In the genomic region with DNA sequence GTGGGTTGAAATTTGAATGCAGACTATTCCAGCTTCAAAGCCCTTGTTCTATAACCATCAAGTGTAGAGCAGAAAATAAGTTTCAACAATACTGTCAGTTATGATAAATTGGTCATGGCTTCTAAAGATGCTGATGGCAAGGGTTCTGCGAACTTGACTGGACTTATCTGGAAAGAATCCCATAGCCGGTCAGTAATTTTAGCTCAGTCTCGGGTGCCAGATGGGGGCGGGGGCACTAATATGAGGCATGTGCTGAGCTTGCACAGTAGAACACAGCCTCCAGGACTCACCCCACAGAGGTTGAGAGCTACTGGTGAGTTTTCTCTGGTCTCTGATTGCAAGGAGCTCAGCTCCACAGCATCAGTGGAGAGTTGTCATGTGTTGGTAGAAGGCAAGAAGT, we compare ENCODE assay signal across 29 mouse cellular contexts.
DNase-seq lines count a peak whose midpoint lies in the region; ATAC-seq and TF ChIP-seq lines count a peak whose summit lies in the region.
"Had no signal": no experiment of that assay in that cellular context is flagged by ENCODE, and none has a peak within 500 bp of the region (broad histone marks: within the 10 kb centered on the region; RNA-seq: fewer than 3 reads in every experiment).

No protein-coding gene starts in this region.

- TF ChIP-seq POLR2A in kidney, adult 2 months (IDR thresholded peaks at IDR 0.05; ENCODE audit: low read depth, low read length), result no peak

- 65% methylated on average over 4 of the region's 4 CpGs for WGBS in kidney, adult 2 months
- WGBS in lung, postnatal 0 days, result 65% methylated on average over 4 of the region's 4 CpGs

- no peak for TF ChIP-seq CTCF in kidney, adult 2 months (conservative IDR thresholded peaks at IDR 0.05; ENCODE audit: insufficient read depth, insufficient read length, low read depth, low read length)
- no peak for TF ChIP-seq CTCF in lung, postnatal 0 days (IDR thresholded peaks at IDR 0.05)

- DNase-seq in kidney, adult 2 months, result peak; percentile 6
- no peak for DNase-seq in kidney, postnatal 4 days
- DNase-seq in lung, postnatal 0 days (ENCODE audit: low spot score), result peak; percentile 15
- DNase-seq in lung, postnatal 25 days (ENCODE audit: low spot score), result no peak
- peak; percentile 4 for DNase-seq in adipocyte (ENCODE audit: low spot score)
- DNase-seq in lung, postnatal 36 days, result peak; percentile 13
- no peak for DNase-seq in embryo, embryonic 10 days (ENCODE audit: low spot score)
- DNase-seq: adrenal gland, adult 8-10 months; B cell, adult 2 months; cerebellum, adult 2 months; cerebellum, postnatal 25 days; gastrocnemius, adult 2 months; spleen, adult 18-20 months; thymus, adult 18-20 months; thymus, postnatal 25 days had no signal

- H3K4me2 ChIP-seq in lung, postnatal 0 days (replicated peaks; ENCODE audit: low read depth, low read length), result no peak overlapping the region
- H3K4me2 ChIP-seq: forebrain, embryonic 15.5 days; hindbrain, embryonic 14.5 days; kidney, embryonic 15.5 days; limb, embryonic 12.5 days; liver, embryonic 15.5 days; midbrain, embryonic 15.5 days; neural tube, embryonic 15.5 days had no signal

- no peak overlapping the region for H3K27ac ChIP-seq in kidney, adult 2 months (ENCODE audit: insufficient read depth, low read depth, low read length)
- H3K27ac ChIP-seq in lung, postnatal 0 days (ENCODE audit: low read length), result no peak overlapping the region
- H3K27ac ChIP-seq: forebrain, embryonic 10.5 days; forebrain, embryonic 15.5 days; gastrocnemius, adult 2 months; heart, adult 2 months; hindbrain, embryonic 14.5 days; kidney, embryonic 15.5 days; left cerebral cortex, adult 2 months; limb, embryonic 12.5 days; liver, embryonic 15.5 days; macrophage; midbrain, embryonic 15.5 days; neural tube, embryonic 15.5 days; stomach, postnatal 0 days had no signal

- no peak for TF ChIP-seq EP300 in lung, postnatal 0 days (IDR thresholded peaks at IDR 0.05)

- H3K4me1 ChIP-seq in kidney, adult 2 months (ENCODE audit: control insufficient read depth, insufficient read depth, low read length), result no peaks in the 10 kb centered on the region
- H3K4me1 ChIP-seq in lung, postnatal 0 days (ENCODE audit: insufficient read depth, low read depth, low read length), result no peaks in the 10 kb centered on the region
- H3K4me1 ChIP-seq: kidney, embryonic 15.5 days; limb, embryonic 12.5 days; liver, embryonic 15.5 days had no signal

- H3K27me3 ChIP-seq in kidney, adult 2 months (replicated peaks; ENCODE audit: control insufficient read depth, insufficient read depth, low read length), result peaks cover 2% of the 10 kb centered on the region; the same call in 1 of the 2 replicates
- H3K27me3 ChIP-seq in lung, postnatal 0 days (replicated peaks; ENCODE audit: insufficient read depth, low read length), result no peaks in the 10 kb centered on the region
- H3K27me3 ChIP-seq: forebrain, embryonic 15.5 days; kidney, embryonic 15.5 days; limb, embryonic 12.5 days; liver, embryonic 15.5 days; midbrain, embryonic 15.5 days; neural tube, embryonic 15.5 days had no signal

- ATAC-seq in lung, postnatal 0 days, result no peak
- ATAC-seq: activated CD4-positive, CD25-positive, alpha-beta regulatory T cell, adult 4 months; forebrain, embryonic 15.5 days; intestine, postnatal 0 days; midbrain, embryonic 15.5 days had no signal

- H3K36me3 ChIP-seq in kidney, adult 2 months (ENCODE audit: control insufficient read depth, insufficient read depth, low read length), result no peaks in the 10 kb centered on the region
- no peaks in the 10 kb centered on the region for H3K36me3 ChIP-seq in lung, postnatal 0 days (ENCODE audit: insufficient read depth, low read length)
- H3K36me3 ChIP-seq: forebrain, embryonic 10.5 days; forebrain, embryonic 15.5 days; kidney, embryonic 15.5 days; limb, embryonic 12.5 days; liver, embryonic 15.5 days; midbrain, embryonic 15.5 days; neural tube, embryonic 15.5 days had no signal

- H3K4me3 ChIP-seq in kidney, adult 2 months (ENCODE audit: insufficient read depth, low read depth, low read length), result no peak overlapping the region
- no peak overlapping the region for H3K4me3 ChIP-seq in lung, postnatal 0 days (ENCODE audit: low read depth, low read length)
- H3K4me3 ChIP-seq: forebrain, embryonic 10.5 days; forebrain, embryonic 15.5 days; gastrocnemius, adult 2 months; heart, adult 2 months; kidney, embryonic 15.5 days; left cerebral cortex, adult 2 months; limb, embryonic 12.5 days; liver, embryonic 15.5 days; midbrain, embryonic 15.5 days; neural tube, embryonic 15.5 days had no signal

- H3K9me3 ChIP-seq in lung, postnatal 0 days (ENCODE audit: low read length), result no peaks in the 10 kb centered on the region
- H3K9me3 ChIP-seq: forebrain, embryonic 10.5 days; forebrain, embryonic 15.5 days; kidney, embryonic 15.5 days; limb, embryonic 12.5 days; liver, embryonic 15.5 days; midbrain, embryonic 15.5 days; neural tube, embryonic 15.5 days had no signal

- H3K9ac ChIP-seq in lung, postnatal 0 days (replicated peaks; ENCODE audit: low read depth), result no peak overlapping the region
- H3K9ac ChIP-seq: forebrain, embryonic 15.5 days; hindbrain, embryonic 14.5 days; kidney, embryonic 15.5 days; limb, embryonic 12.5 days; liver, embryonic 15.5 days; midbrain, embryonic 15.5 days; neural tube, embryonic 15.5 days had no signal

Comparison
In these comparisons a context has a peak if more than half of its experiments do, and no peak if none do; other contexts are left out.
1. DNase-seq: peak in kidney, adult 2 months (single experiment), lung, postnatal 0 days (single experiment), adipocyte (single experiment) and lung, postnatal 36 days (single experiment); none in kidney, postnatal 4 days (0 of 2), lung, postnatal 25 days (single experiment) and embryo, embryonic 10 days (single experiment).